Mouse (Mus musculus) megakaryocyte, adult 5-6 weeks (primary cell): ENCODE data around the gene Tbc1d10a. TPM values are rescaled to one million over a fixed set of nuclear protein-coding genes. Genes with fewer than 3 reads are reported as not detected.

Source experiments
- ATAC-seq: 2 replicates; pipeline ENCODE4 v1.8.0; 2016; ENCODE audit warnings: mild to moderate bottlenecking, inconsistent platforms; ENCODE audit not compliant: poor library complexity, severe bottlenecking
- total RNA-seq, 2 experiments: library from RNA; stranded (forward) in 1 of 2; stranded (reverse) in 1 of 2; fragments of 153-499, 151-499 nt in 1 of 2; fragments of 221-1000, 200-1000 nt in 1 of 2; gene quantifications; 2 replicates each; pipeline versions ENCODE4 v1.2.3 to v1.2.4; 2015 to 2017

Tbc1d10a gene
- total RNA-seq, 2 experiments from 2014 or later = 3.8 to 5.5 TPM

- peak; percentile 18 for ATAC-seq
These were observed 49.3 kb downstream of the Tbc1d10a start, which contains the start of gene Osm for GRCm38 (mm10) chr11:4235665-4236545. Gene Osm, plus strand, starts transcription at chr11:4236420.

GRCm38 (mm10) chr11:4236546-4237067 is 50.0 kb downstream of the Tbc1d10a start:
- ATAC-seq = peak; percentile 28

- ATAC-seq = peak; percentile 39
These were observed 50.9 kb downstream of the Tbc1d10a start for GRCm38 (mm10) chr11:4237389-4237912.

- ATAC-seq = no peak
These were observed 51.6 kb downstream of the Tbc1d10a start for GRCm38 (mm10) chr11:4238167-4238566.

GRCm38 (mm10) chr11:4239691-4240090 is 53.1 kb downstream of the Tbc1d10a start:
- ATAC-seq = no peak

GRCm38 (mm10) chr11:4240151-4240550 is 53.6 kb downstream of the Tbc1d10a start:
- ATAC-seq = 0 out of 2 replicates have a peak, but pooled peaks have one; percentile 2

GRCm38 (mm10) chr11:4241180-4241579 is 54.6 kb downstream of the Tbc1d10a start:
- ATAC-seq = no peak

GRCm38 (mm10) chr11:4246126-4246525 is 59.5 kb downstream of the Tbc1d10a start:
- ATAC-seq = no peak

GRCm38 (mm10) chr11:4246623-4247022 is 60.0 kb downstream of the Tbc1d10a start:
- ATAC-seq = no peak

- no peak for ATAC-seq
These were observed 60.8 kb downstream of the Tbc1d10a start for GRCm38 (mm10) chr11:4247201-4247959.

- no peak for ATAC-seq
These were observed 62.6 kb downstream of the Tbc1d10a start for GRCm38 (mm10) chr11:4249151-4249550.

- no peak for ATAC-seq
These were observed 63.7 kb downstream of the Tbc1d10a start for GRCm38 (mm10) chr11:4250290-4250689.

- ATAC-seq = peak; percentile 88
These were observed 64.8 kb downstream of the Tbc1d10a start for GRCm38 (mm10) chr11:4251376-4251775.

- ATAC-seq = no peak
These were observed 66.3 kb downstream of the Tbc1d10a start for GRCm38 (mm10) chr11:4252886-4253285.

GRCm38 (mm10) chr11:4256846-4257607 is 70.4 kb downstream of the Tbc1d10a start, which contains the start of gene Lif:
Gene Lif, plus strand, starts transcription at chr11:4257557.
- no peak for ATAC-seq

- no peak for ATAC-seq
These were observed 71.2 kb downstream of the Tbc1d10a start for GRCm38 (mm10) chr11:4257756-4258155.

- ATAC-seq = peak; percentile 73
These were observed 72.1 kb downstream of the Tbc1d10a start for GRCm38 (mm10) chr11:4258657-4259082.

- ATAC-seq = peak; percentile 38; the same call in 1 of the 2 replicates
These were observed 74.0 kb downstream of the Tbc1d10a start for GRCm38 (mm10) chr11:4260463-4261187.

GRCm38 (mm10) chr11:4261188-4261494 is 74.6 kb downstream of the Tbc1d10a start:
- peak; percentile 63 for ATAC-seq

- no peak for ATAC-seq
These were observed 75.4 kb downstream of the Tbc1d10a start for GRCm38 (mm10) chr11:4261969-4262368.
